Mouse (Mus musculus) spleen, adult 2 months (tissue): ENCODE data around the gene Siglec1. TPM values are rescaled to one million over a fixed set of nuclear protein-coding genes. Genes with fewer than 3 reads are reported as not detected.
A peak's percentile ranks its signal among the peaks of the same experiment; 100 is the strongest.

Experiments
- DNase-seq, 2 experiments: peaks; one replicate each; pipeline versions ENCODE4 v3.0.0 to v3.0.0-alpha.2; 2012 to 2021; ENCODE audit warnings: low spot score in 2 of 2, low read depth in 1 of 2
- H3K27ac ChIP-seq: fragments of 200-500 bp; 2 replicates; pipeline ENCODE4 v1.5.1; 2012; ENCODE audit warnings: low read length, inconsistent platforms; ENCODE audit not compliant: insufficient read depth
- H3K27me3 ChIP-seq: fragments of 200-500 bp; 2 replicates; pipeline ENCODE4 v1.6.1; 2012; ENCODE audit warnings: mild to moderate bottlenecking, moderate library complexity, low read length, inconsistent platforms; ENCODE audit not compliant: control insufficient read depth, insufficient read depth
- H3K36me3 ChIP-seq: fragments of 200-500 bp; 2 replicates; pipeline ENCODE4 v1.6.1; 2012; ENCODE audit warnings: mild to moderate bottlenecking, low read length, inconsistent platforms; ENCODE audit not compliant: control insufficient read depth, insufficient read depth
- H3K4me1 ChIP-seq: fragments of 200-500 bp; 2 replicates; pipeline ENCODE4 v1.6.1; 2011; ENCODE audit warnings: inconsistent platforms; ENCODE audit not compliant: control insufficient read depth, insufficient read depth, insufficient read length
- H3K4me3 ChIP-seq: fragments of 200-500 bp; 2 replicates; pipeline ENCODE4 v1.5.1; 2011; ENCODE audit warnings: mild to moderate bottlenecking, inconsistent platforms; ENCODE audit not compliant: insufficient read depth, insufficient read length; ENCODE audit errors: extremely low read depth
- CTCF ChIP-seq: fragments of 200-500 bp; IDR thresholded peaks from 2 replicates; pipeline ENCODE4 v1.5.1; 2011; ENCODE audit warnings: mild to moderate bottlenecking, inconsistent platforms; ENCODE audit not compliant: insufficient read depth, insufficient read length, insufficient replicate concordance; ENCODE audit errors: extremely low read depth
- POLR2A ChIP-seq: fragments of 200-500 bp; IDR thresholded peaks from 2 replicates; pipeline ENCODE4 v1.6.1; 2011; ENCODE audit warnings: low read depth, low read length, inconsistent platforms
- whole genome bisulfite sequencing: fragments of 180-500 bp; shearing (Covaris S2); methylation state at CpG from one replicate; pipeline ENCODE4 v1.1.7; 2018; 5-methylcytosine and 5-hydroxymethylcytosine counted together
- polyA plus RNA-seq: library from polyadenylated mRNA; depleted of rRNA; stranded (reverse); fragments of >200 nt; gene quantifications from 2 replicates; pipeline ENCODE4 v1.2.3, GENCODE M21; 2012

Gene Siglec1
- polyA plus RNA-seq, 1 experiment: 42.3 TPM

DNA sequence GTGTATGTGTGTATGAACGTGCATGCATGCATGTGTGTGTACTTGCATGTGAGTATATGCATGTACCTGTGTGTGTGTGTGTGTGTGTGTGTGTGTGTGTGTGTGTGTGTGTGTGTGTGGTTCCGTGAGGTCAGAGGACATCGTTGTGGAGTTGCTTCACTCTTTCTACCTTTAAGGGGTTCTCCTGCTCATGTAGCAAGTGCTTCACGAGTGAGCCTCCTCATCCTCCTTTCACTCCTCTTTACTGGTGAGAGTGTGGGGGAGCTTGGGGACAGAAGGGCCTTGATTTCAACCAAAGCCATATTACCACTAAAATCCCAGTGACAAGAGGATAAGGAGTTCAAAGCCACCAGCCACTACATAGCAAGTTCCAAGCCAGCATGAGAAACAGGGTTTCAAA is 10.5 kb upstream of the Siglec1 start:
- Histone ChIP-seq H3K27me3 (no peaks in the 10 kb centered on the region), H3K27ac (no peak overlapping the region), H3K36me3 (no peaks in the 10 kb centered on the region), H3K4me3 (no peak overlapping the region), H3K4me1 (no peaks in the 10 kb centered on the region; the same call in 1 of the 2 replicates)
- TF ChIP-seq POLR2A: no peak
- no peak for TF ChIP-seq CTCF
- WGBS: 72% methylated on average over 4 of the region's 4 CpGs
- DNase-seq: no peak

DNA sequence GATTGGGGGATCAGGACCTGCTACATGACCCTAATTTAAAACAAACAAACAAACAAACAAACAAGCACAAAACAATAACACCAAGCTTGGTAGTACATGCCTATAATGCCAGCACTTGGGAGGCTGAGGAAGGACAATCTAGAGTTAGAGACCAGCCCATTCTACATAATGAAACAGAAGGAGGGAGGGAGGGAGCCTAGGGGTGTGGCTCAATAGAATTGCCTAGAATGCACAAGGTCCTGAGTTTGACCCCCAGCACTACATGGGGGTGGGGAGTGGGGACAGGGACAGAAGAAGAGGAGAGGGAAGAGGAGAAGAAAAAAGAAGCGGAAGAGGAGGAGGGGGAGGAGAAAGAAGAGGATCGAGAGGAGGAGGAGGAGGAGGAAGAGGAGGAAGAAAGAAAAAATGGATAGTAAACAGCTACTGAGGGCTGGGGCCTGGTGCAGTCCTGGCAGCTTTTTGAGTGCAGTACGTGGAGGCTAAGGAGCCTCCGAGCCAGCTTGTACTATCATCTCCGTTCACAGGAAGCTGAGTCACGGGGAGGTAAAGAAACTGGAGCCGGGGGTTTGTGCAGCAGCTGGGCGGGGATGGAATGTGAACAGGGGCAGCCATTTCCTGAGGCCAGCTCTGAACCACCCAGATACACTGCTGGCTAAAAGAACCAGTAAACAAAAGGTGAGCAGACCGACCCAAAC is 9.7 kb upstream of the Siglec1 start:
- no peak for DNase-seq
- Histone ChIP-seq H3K27ac (peak overlapping the region; percentile 20), H3K4me3 (no peak overlapping the region), H3K36me3 (no peaks in the 10 kb centered on the region), H3K27me3 (no peaks in the 10 kb centered on the region), H3K4me1 (no peaks in the 10 kb centered on the region; the same call in 1 of the 2 replicates)
- TF ChIP-seq POLR2A (no peak), CTCF (no peak)
- 8% methylated on average over 9 of the region's 9 CpGs for WGBS

DNA sequence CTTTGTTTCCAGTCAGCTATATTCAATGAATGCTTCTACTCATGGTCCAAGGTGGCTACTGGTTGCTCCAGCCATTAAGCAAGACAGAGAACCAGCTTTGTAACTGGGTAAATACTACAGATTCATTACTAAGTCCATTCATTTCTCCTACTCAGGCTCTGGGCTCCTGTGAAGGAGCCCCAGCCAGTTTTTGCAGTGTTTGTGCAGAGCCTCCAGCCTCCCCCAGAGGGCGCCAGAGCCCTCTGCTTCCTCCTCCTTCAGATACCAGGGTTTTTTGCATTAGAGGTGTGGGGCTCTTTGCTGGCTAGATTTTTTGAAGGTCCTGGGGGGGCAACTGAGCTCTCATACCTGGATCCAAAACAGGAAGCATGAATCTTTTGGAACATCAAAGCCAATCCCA is 8.3 kb upstream of the Siglec1 start:
- Histone ChIP-seq H3K4me1 (no peaks in the 10 kb centered on the region; the same call in 1 of the 2 replicates), H3K4me3 (no peak overlapping the region), H3K36me3 (no peaks in the 10 kb centered on the region), H3K27ac (no peak overlapping the region), H3K27me3 (no peaks in the 10 kb centered on the region)
- 0% methylated on average over 1 of the region's 1 CpGs for WGBS
- TF ChIP-seq POLR2A (no peak), CTCF (peak; percentile 99)
- DNase-seq: peak; percentile 25 to 63

DNA sequence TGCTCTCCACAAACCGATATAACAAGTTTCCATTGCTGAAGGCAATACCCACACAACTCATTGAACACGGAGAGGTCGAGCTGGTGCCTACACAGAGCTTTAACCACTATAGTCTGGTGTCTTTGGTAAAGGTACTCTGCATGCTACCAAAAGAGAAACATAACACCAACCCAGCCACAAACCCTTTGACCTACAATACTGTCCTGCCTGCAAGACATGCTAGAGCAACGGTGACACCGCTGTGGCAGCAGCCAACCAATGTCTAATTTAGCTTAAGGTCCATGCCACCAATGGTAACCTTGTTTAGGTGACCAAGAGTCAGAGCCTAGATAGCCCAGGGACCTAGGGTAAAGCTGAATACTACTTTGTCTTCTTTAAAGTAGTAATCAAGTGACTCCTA is 7.0 kb upstream of the Siglec1 start:
- Histone ChIP-seq H3K4me3 (no peak overlapping the region), H3K27me3 (no peaks in the 10 kb centered on the region), H3K27ac (no peak overlapping the region), H3K36me3 (no peaks in the 10 kb centered on the region), H3K4me1 (no peaks in the 10 kb centered on the region; the same call in 1 of the 2 replicates)
- no peak for DNase-seq
- TF ChIP-seq POLR2A (no peak), CTCF (no peak)
- 87% methylated on average over 5 of the region's 5 CpGs for WGBS

DNA sequence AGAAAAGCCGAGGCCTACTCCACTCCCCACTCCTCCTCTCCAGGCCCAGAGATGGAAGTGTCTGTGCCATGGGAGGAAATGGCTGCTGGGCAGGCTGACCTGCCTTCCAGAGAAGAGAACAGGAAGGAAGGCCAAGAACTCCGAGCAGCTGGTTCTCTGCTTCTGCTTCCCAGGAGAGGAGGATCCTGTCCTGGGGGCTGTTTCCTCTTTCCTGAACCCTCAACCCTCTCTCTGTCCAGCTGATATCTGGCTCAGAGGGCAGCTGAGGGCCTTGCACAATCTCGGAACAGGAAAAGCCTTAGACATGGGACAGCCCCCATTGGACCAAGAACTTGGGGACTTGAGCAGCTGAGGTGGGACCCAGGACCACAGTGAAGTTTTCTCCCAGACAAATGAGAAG is 4.3 kb upstream of the Siglec1 start:
- no peaks in the 10 kb centered on the region; the same call in 1 of the 2 replicates for H3K4me1 ChIP-seq
- TF ChIP-seq POLR2A: no peak
- no peak for TF ChIP-seq CTCF
- no peak overlapping the region for H3K4me3 ChIP-seq
- 79% methylated on average over 3 of the region's 3 CpGs for WGBS
- H3K27ac ChIP-seq: no peak overlapping the region
- DNase-seq: no peak
- no peaks in the 10 kb centered on the region for H3K27me3 ChIP-seq
- no peaks in the 10 kb centered on the region for H3K36me3 ChIP-seq

DNA sequence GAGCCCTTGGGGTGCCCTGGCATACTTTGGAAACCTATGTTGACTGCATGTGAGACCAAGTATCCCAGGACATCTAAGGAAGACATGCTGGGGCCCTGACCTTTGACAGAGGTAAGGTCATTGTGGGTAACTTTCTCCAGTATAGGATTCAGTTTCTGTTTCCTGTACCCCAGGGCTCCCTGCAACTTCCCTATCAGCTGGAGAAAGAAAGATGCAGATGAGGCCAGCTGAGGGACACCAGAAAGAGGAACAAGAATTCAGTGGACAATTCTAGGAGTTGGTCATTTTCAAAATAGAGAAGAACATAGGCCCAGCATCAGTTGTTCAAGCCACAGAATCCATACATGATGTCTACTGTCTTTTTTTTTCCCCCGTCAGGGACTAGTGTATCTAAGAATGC is 3.1 kb upstream of the Siglec1 start:
- Histone ChIP-seq H3K27me3 (no peaks in the 10 kb centered on the region), H3K27ac (no peak overlapping the region), H3K36me3 (no peaks in the 10 kb centered on the region), H3K4me1 (no peaks in the 10 kb centered on the region; the same call in 1 of the 2 replicates), H3K4me3 (no peak overlapping the region)
- DNase-seq: no peak
- TF ChIP-seq POLR2A (no peak), CTCF (no peak)
- 73% methylated on average over 1 of the region's 1 CpGs for WGBS

DNA sequence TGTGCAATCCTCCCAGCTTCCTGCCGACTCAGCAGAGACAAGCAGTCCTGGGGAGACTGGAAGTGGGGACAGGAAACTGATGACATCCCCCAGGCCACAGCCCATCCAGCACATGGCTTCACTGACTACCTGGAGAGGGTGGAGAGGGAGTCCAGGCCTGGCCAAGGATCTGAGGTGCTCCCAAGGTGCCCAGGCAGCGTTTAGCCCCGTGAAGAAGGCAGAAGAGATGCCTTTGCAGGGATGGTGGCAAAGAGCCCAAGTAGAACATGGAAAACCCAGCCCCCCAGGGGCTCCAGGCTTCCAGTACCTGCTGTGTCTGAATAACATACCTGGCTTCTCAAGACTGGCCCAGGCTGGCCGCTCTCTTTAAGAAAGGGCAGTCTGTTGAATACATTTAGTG is 2.0 kb upstream of the Siglec1 start:
- no peaks in the 10 kb centered on the region; the same call in 1 of the 2 replicates for H3K4me1 ChIP-seq
- H3K27me3 ChIP-seq: no peaks in the 10 kb centered on the region
- WGBS: 82% methylated on average over 4 of the region's 4 CpGs
- no peak for TF ChIP-seq CTCF
- TF ChIP-seq POLR2A: no peak
- no peak overlapping the region for H3K27ac ChIP-seq
- H3K36me3 ChIP-seq: no peaks in the 10 kb centered on the region
- no peak overlapping the region for H3K4me3 ChIP-seq
- no peak for DNase-seq
